Mouse (Mus musculus) forebrain, postnatal 0 days (tissue): ENCODE data around the gene Armc8. TPM values are rescaled to one million over a fixed set of nuclear protein-coding genes. Genes with fewer than 3 reads are reported as not detected.
"Not testable (repeated sequence)": the region's sequence is repeated elsewhere in the genome, so short reads cannot be mapped to it uniquely, and the experiment has no call there.

ENCODE experiments used
- ATAC-seq: fragments of 200-750 bp; cut with Nextera tagmentation; 2 replicates; pipeline ENCODE4 v1.8.0; 2017; ENCODE audit warnings: mild to moderate bottlenecking, moderate library complexity
- DNase-seq: peaks from one replicate; pipeline ENCODE4 v3.0.0-alpha.2; 2015
- H3K27ac ChIP-seq: fragments of 300-500 bp; sonication (generic); 2 replicates; pipeline ENCODE4 v1.5.1; 2014; ENCODE audit warnings: low read depth, mild to moderate bottlenecking, antibody characterized with exemption, low read length, moderate library complexity, mixed read lengths
- H3K27me3 ChIP-seq: fragments of 300-500 bp; sonication (generic); 2 replicates; pipeline ENCODE4 v1.6.1; 2014; ENCODE audit warnings: mild to moderate bottlenecking, low read length, mixed read lengths; ENCODE audit not compliant: insufficient read depth
- H3K36me3 ChIP-seq: fragments of 300-500 bp; sonication (generic); 2 replicates; pipeline ENCODE4 v1.6.1; 2014; ENCODE audit warnings: mild to moderate bottlenecking, moderate library complexity; ENCODE audit not compliant: insufficient read depth
- H3K4me1 ChIP-seq: fragments of 300-500 bp; sonication (generic); 2 replicates; pipeline ENCODE4 v1.6.1; 2014; ENCODE audit warnings: antibody characterized with exemption; ENCODE audit not compliant: insufficient read depth
- H3K4me2 ChIP-seq: fragments of 300-500 bp; sonication (generic); 2 replicates; pipeline ENCODE4 v1.6.1; 2014; ENCODE audit warnings: low read depth, mild to moderate bottlenecking, moderate library complexity
- H3K4me3 ChIP-seq: fragments of 300-500 bp; sonication (generic); 2 replicates; pipeline ENCODE4 v1.5.1; 2014; ENCODE audit warnings: low read depth, low read length, mixed read lengths
- H3K9ac ChIP-seq: fragments of 300-500 bp; sonication (generic); 2 replicates; pipeline ENCODE4 v1.6.1; 2014; ENCODE audit warnings: mild to moderate bottlenecking
- H3K9me3 ChIP-seq: fragments of 300-500 bp; sonication (generic); 2 replicates; pipeline ENCODE4 v1.6.1; 2016; ENCODE audit warnings: low read length
- CTCF ChIP-seq: sonication (generic); IDR thresholded peaks from 2 replicates; pipeline ENCODE4 v1.5.1; 2016; ENCODE audit warnings: antibody characterized with exemption, control low read depth, low read depth
- WGBS: fragments of 180-500 bp; shearing (Covaris S2); extraction: QIAGEN DNeasy Blood & Tissue Kit; methylation state at CpG from one replicate; pipeline ENCODE4 v1.1.7; 2014; 5-methylcytosine and 5-hydroxymethylcytosine counted together
- polyA plus RNA-seq: library from polyadenylated mRNA; unstranded; fragments of >200 nt; fragmentation: Nextera tagmentation; extraction: Ambion mirVana; gene quantifications from 2 replicates; pipeline ENCODE4 v1.2.1, GENCODE M21; 2015
- total RNA-seq: library from RNA; depleted of rRNA; stranded (reverse); fragments of >200 nt; gene quantifications from 2 replicates; pipeline ENCODE4 v1.2.3, GENCODE M21; 2014; rRNA removed

Armc8 gene
- total RNA-seq (86.5 and 96.3 TPM in 2 replicates), polyA plus RNA-seq (61.0 and 70.6 TPM in 2 replicates)

GRCm38 (mm10) chr9:99568347-99569070, at the start of gene Armc8:
Gene Armc8, minus strand, starts transcription at chr9:99568899.
- Histone ChIP-seq H3K27ac (peak within 1 kb of the TSS; percentile 96), H3K36me3 (no peaks in the 10 kb centered on the region), H3K4me3 (peak within 1 kb of the TSS; percentile 95), H3K27me3 (no peaks in the 10 kb centered on the region), H3K4me2 (peak within 1 kb of the TSS; percentile 58), H3K9me3 (no peaks in the 10 kb centered on the region), H3K4me1 (peaks cover 8% of the 10 kb centered on the region; the same call in 1 of the 2 replicates), H3K9ac (peak within 1 kb of the TSS; percentile 98)
- ATAC-seq (peak; percentile 97), DNase-seq (peak; percentile 92)
- no peak for TF ChIP-seq CTCF
- WGBS, result under 1% methylated on average over 69 of the region's 70 CpGs

DNA sequence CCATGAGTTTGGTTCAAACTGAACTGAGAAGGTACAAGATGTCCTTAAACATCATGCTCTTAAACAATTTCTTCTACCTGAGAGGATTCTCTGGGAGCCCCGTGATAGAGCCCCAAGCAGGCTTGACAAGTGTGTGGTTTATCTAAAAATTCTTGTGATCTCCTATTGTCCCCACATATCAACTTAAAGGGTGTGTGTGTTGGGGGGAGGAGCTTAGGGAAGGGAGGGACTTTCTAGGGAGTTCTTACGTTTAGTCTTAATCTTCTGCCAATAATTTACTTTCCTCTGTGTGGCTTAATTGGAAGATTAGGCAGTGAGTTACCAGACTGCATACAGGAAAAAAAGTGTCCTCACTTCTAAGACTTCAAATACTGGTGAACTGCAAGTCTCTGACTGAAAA, 43.5 kb upstream of the Armc8 start, which contains the start of gene A4gnt:
A4gnt (plus strand) TSS at position 301 of the 400 bp plus-strand sequence.
- TF ChIP-seq CTCF, result no peak
- Histone ChIP-seq H3K9me3 (no peaks in the 10 kb centered on the region), H3K9ac (no peak within 1 kb of the TSS), H3K4me3 (no peak within 1 kb of the TSS), H3K36me3 (no peaks in the 10 kb centered on the region), H3K4me2 (no peak within 1 kb of the TSS), H3K4me1 (no peaks in the 10 kb centered on the region), H3K27ac (no peak within 1 kb of the TSS), H3K27me3 (no peaks in the 10 kb centered on the region)
- WGBS, result 47% methylated on average over 2 of the region's 2 CpGs
- ATAC-seq (no peak), DNase-seq (no peak)

DNA sequence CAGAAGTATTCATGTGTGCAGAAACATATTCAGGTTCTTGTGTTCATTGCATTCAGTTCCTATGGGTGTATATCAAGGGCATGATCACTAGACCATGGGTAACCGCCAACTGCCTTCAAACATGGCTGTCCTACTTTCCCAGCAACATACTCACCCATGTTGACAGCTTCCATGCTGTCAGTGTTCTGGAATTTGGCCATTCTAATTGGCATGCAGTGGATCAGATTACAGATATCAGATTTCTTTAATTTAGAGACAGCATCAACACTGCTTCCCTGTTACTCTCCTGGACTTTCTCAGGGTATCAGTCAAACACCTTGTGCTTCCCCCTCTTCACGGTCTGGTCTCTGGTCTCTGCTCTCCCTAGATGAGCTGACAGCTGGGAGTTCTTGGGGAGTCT, 34.9 kb upstream of the Armc8 start:
- H3K27me3 ChIP-seq, result no peaks in the 10 kb centered on the region
- H3K36me3 ChIP-seq, result no peaks in the 10 kb centered on the region
- ATAC-seq, result no peak
- no peak overlapping the region for H3K4me3 ChIP-seq
- H3K4me2 ChIP-seq, result no peak overlapping the region
- DNase-seq, result no peak
- no peaks in the 10 kb centered on the region for H3K9me3 ChIP-seq
- H3K4me1 ChIP-seq, result no peaks in the 10 kb centered on the region
- H3K9ac ChIP-seq, result no peak overlapping the region
- 73% methylated on average over 2 of the region's 2 CpGs for WGBS
- no peak overlapping the region for H3K27ac ChIP-seq
- TF ChIP-seq CTCF, result no peak

- not testable (repeated sequence) for H3K4me1 ChIP-seq, H3K4me3 ChIP-seq, H3K9ac ChIP-seq, H3K36me3 ChIP-seq, DNase-seq, ATAC-seq, H3K27ac ChIP-seq, H3K27me3 ChIP-seq, H3K9me3 ChIP-seq, H3K4me2 ChIP-seq
- WGBS, result 92% methylated on average over 6 of the region's 6 CpGs
Measured at GRCm38 (mm10) chr9:99599127-99599526, 30.4 kb upstream of the Armc8 start.

DNA sequence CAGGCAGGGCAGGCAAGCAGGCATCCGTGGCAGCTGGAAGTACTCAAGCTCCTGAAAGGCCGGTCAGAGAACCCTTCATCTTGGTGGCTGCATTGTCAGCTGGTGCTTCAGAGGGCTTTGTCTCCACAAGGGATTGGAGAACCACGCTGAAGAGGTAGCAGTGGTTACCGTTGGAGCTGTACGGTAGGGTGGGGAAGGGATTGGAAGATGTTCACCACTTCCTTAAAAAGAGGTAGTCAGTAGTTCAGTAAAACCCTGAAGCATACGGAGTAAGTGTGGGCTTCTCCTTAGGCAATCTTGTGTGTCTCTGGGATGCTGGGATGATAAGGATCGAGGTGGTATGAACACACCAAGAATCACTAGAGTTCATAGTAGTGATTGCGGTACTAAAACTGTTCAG, 22.4 kb upstream of the Armc8 start:
- Histone ChIP-seq H3K9ac (no peak overlapping the region), H3K4me2 (no peak overlapping the region), H3K4me1 (no peaks in the 10 kb centered on the region), H3K27me3 (no peaks in the 10 kb centered on the region), H3K27ac (no peak overlapping the region), H3K36me3 (no peaks in the 10 kb centered on the region), H3K9me3 (no peaks in the 10 kb centered on the region), H3K4me3 (no peak overlapping the region)
- no peak for ATAC-seq
- no peak for TF ChIP-seq CTCF
- no peak for DNase-seq
- WGBS, result 86% methylated on average over 8 of the region's 8 CpGs

- DNase-seq, result peak; percentile 36
- Histone ChIP-seq H3K27ac (no peak overlapping the region), H3K4me2 (no peak overlapping the region), H3K9me3 (no peaks in the 10 kb centered on the region), H3K9ac (no peak overlapping the region), H3K4me1 (no peaks in the 10 kb centered on the region), H3K27me3 (no peaks in the 10 kb centered on the region), H3K4me3 (no peak overlapping the region), H3K36me3 (peaks cover 18% of the 10 kb centered on the region)
- 27% methylated on average over 8 of the region's 8 CpGs for WGBS
- TF ChIP-seq CTCF, result peak; percentile 81
- ATAC-seq, result no peak
Measured at GRCm38 (mm10) chr9:99587505-99588202, 19.0 kb upstream of the Armc8 start.

GRCm38 (mm10) chr9:99580655-99581054, 12.0 kb upstream of the Armc8 start:
- no peaks in the 10 kb centered on the region for H3K27me3 ChIP-seq
- no peaks in the 10 kb centered on the region for H3K4me1 ChIP-seq
- H3K27ac ChIP-seq, result no peak overlapping the region
- peaks cover 32% of the 10 kb centered on the region for H3K36me3 ChIP-seq
- DNase-seq, result peak; percentile 67
- no peak overlapping the region for H3K9ac ChIP-seq
- H3K4me3 ChIP-seq, result no peak overlapping the region
- 39% methylated on average over 2 of the region's 2 CpGs for WGBS
- H3K4me2 ChIP-seq, result no peak overlapping the region
- TF ChIP-seq CTCF, result peak; percentile 80
- peak; percentile 62 for ATAC-seq
- H3K9me3 ChIP-seq, result no peaks in the 10 kb centered on the region
